Mouse (Mus musculus): ENCODE data around the gene 1700018F24Rik. TPM values are rescaled to one million over a fixed set of nuclear protein-coding genes. Genes with fewer than 3 reads are reported as not detected.

Gene 1700018F24Rik
- polyA plus RNA-seq (2012; rRNA removed), result not detected in 2 replicates

DNA sequence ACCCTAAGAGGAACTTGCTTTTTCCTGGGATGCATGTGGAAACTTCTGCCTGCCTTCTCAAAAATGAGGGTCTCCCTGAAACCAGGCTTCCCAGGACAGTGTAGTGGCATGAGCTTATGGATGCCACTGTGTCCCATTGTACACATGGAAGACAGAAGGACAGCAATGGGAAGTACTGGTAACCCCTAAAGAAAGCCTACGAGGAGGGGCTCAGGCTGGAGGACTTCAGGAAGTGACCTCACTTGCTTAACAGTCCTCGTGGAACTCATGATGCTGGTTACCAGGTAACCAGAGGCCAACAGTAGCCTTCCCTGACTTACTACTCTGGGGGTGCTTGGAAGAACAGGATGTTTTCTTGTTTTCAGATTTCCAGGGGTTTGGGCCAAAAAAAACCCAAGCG lies at the start of gene 1700018F24Rik:
1700018F24Rik (plus strand) TSS at position 301 of the 400 bp plus-strand sequence.

DNA sequence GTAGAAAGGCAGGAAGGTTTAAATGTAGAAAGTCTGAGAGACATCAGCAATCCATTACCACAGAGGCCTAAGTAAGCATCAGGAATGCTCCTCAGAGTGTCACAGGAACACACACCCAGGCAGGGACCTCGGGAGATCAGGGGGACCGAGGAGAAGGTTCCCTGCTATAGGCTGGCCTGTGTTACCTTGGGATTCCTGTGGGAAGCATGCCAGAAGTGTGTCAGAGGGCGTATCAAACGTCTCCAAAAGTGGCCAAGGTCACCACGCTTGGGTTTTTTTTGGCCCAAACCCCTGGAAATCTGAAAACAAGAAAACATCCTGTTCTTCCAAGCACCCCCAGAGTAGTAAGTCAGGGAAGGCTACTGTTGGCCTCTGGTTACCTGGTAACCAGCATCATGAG lies 10.4 kb upstream of the 1700018F24Rik start, which contains the start of gene Gm4871:
Gm4871 (minus strand) TSS at position 364 of the 400 bp plus-strand sequence.

DNA sequence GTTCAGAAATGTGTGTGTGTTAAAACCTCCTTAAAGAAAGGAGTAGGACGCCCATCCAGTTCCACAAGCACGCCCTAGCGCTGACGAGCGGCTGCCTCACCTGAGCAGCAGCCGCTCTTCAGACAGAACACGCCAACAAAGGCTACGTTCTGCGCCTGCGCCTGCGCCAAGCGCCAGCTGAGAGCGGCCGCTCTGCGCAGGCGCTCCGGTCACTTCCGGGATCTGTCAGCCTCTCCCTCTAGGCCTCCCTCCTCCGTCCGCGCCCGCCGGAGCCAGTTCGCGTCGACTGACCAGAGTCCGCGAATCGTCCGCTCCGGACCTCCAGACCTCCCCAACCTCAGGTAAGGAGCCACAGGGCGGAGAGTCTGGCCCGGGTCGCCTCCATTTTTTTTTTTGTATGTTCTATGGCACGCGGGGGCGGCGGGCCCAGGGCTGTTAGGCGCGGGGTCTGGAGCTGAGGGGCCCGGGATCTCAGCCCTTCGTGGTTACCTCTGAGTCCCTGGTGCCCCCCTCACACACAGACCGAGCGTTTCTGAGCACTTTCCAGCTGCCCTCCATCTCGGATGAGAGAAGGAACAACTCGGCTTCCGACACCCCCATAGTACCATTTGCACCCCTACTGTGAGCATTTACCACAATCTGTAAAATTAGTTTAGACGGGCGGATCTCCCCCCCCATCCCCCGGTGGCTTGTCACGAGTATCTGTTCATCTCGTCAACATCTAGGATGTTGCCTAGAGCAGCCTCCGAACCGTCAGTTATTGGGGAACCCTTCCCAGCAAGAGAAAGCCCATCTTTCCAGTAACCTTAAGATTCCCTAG lies 41.1 kb downstream of the 1700018F24Rik start, which contains the start of the genes Arpc1a and Kpna7:
Arpc1a (plus strand) TSS at position 199 of the 820 bp plus-strand sequence.
Kpna7 (minus strand) TSS at position 399 of the 820 bp plus-strand sequence.

Other genes with a start within 250 kb of the 1700018F24Rik start
- 49.0 and 53.6 TPM in 2 replicates for gene Smurf1, start 77.1 kb upstream of the 1700018F24Rik start, polyA plus RNA-seq (2012; rRNA removed)
- not detected in 2 replicates for gene Gm4871, start 10.2 kb upstream of the 1700018F24Rik start, polyA plus RNA-seq (2012; rRNA removed)
- gene Arpc1a, start 40.8 kb downstream of the 1700018F24Rik start, polyA plus RNA-seq (2012; rRNA removed), result 265 and 275 TPM in 2 replicates
- gene Kpna7, start 41.0 kb downstream of the 1700018F24Rik start, polyA plus RNA-seq (2012; rRNA removed), result 0.07 TPM in 1 of 2 replicates, not detected in the other
- gene Arpc1b, start 71.2 kb downstream of the 1700018F24Rik start, polyA plus RNA-seq (2012; rRNA removed), result 66.6 and 73.3 TPM in 2 replicates
- gene Pdap1, start 97.2 kb downstream of the 1700018F24Rik start, polyA plus RNA-seq (2012; rRNA removed), result 116 and 119 TPM in 2 replicates
- 130 and 142 TPM in 2 replicates for gene Bud31, start 97.4 kb downstream of the 1700018F24Rik start, polyA plus RNA-seq (2012; rRNA removed)
- gene Ptcd1, start 124.1 kb downstream of the 1700018F24Rik start, polyA plus RNA-seq (2012; rRNA removed), result 20.2 and 20.8 TPM in 2 replicates
- 76.1 and 81.7 TPM in 2 replicates for gene Cpsf4, start 124.2 kb downstream of the 1700018F24Rik start, polyA plus RNA-seq (2012; rRNA removed)
- 315 and 348 TPM in 2 replicates for gene Atp5j2, start 149.1 kb downstream of the 1700018F24Rik start, polyA plus RNA-seq (2012; rRNA removed)
- gene Zkscan14, start 158.9 kb downstream of the 1700018F24Rik start, polyA plus RNA-seq (2012; rRNA removed), result 6.3 and 6.5 TPM in 2 replicates
- 10.2 and 10.4 TPM in 2 replicates for gene Zkscan5, start 161.6 kb downstream of the 1700018F24Rik start, polyA plus RNA-seq (2012; rRNA removed)
- 17.8 and 18.6 TPM in 2 replicates for gene Zfp655, start 188.7 kb downstream of the 1700018F24Rik start, polyA plus RNA-seq (2012; rRNA removed)
- gene Zscan25, start 237.5 kb downstream of the 1700018F24Rik start, polyA plus RNA-seq (2012; rRNA removed), result 15.4 and 17.4 TPM in 2 replicates